Mouse (Mus musculus) forebrain, embryonic 14.5 days (tissue): ENCODE data around the gene Kcna7. TPM values are rescaled to one million over a fixed set of nuclear protein-coding genes. Genes with fewer than 3 reads are reported as not detected.
A peak's percentile ranks its signal among the peaks of the same experiment; 100 is the strongest.

Experiments used
- ATAC-seq: fragments of 200-750 bp; cut with Nextera tagmentation; 2 replicates; pipeline ENCODE4 v1.8.0; 2017; ENCODE audit warnings: mild to moderate bottlenecking, moderate library complexity
- DNase-seq: peaks from one replicate; pipeline ENCODE4 v3.0.0-alpha.2; 2015; ENCODE audit warnings: low spot score
- H3K27ac ChIP-seq: fragments of 300-500 bp; sonication (generic); 2 replicates; pipeline ENCODE4 v1.5.1; 2014; ENCODE audit warnings: low read depth, mild to moderate bottlenecking, control low read depth, low read length, moderate library complexity
- H3K27me3 ChIP-seq: fragments of 300-500 bp; sonication (generic); replicated peaks from 2 replicates; pipeline ENCODE4 v1.6.1; 2014; ENCODE audit warnings: low read length, control low read depth, mixed read lengths; ENCODE audit not compliant: control insufficient read depth, insufficient read depth
- H3K36me3 ChIP-seq: fragments of 300-500 bp; sonication (generic); 2 replicates; pipeline ENCODE4 v1.6.1; 2014; ENCODE audit warnings: low read length, control low read depth; ENCODE audit not compliant: control insufficient read depth, insufficient read depth
- H3K4me1 ChIP-seq: fragments of 300-500 bp; sonication (generic); 2 replicates; pipeline ENCODE4 v1.6.1; 2014; ENCODE audit warnings: antibody characterized with exemption, low read length, control low read depth; ENCODE audit not compliant: control insufficient read depth, insufficient read depth
- H3K4me2 ChIP-seq: fragments of 300-500 bp; sonication (generic); 2 replicates; pipeline ENCODE4 v1.6.1; 2014; ENCODE audit warnings: mild to moderate bottlenecking, control low read depth, low read length
- H3K4me3 ChIP-seq: fragments of 300-500 bp; sonication (generic); 2 replicates; pipeline ENCODE4 v1.5.1; 2014; ENCODE audit warnings: low read depth, low read length, control low read depth
- H3K9ac ChIP-seq: fragments of 300-500 bp; sonication (generic); 2 replicates; pipeline ENCODE4 v1.6.1; 2014; ENCODE audit warnings: mild to moderate bottlenecking, low read length, control low read depth, moderate library complexity
- H3K9me3 ChIP-seq: fragments of 300-500 bp; sonication (generic); replicated peaks from 2 replicates; pipeline ENCODE4 v1.6.1; 2016; ENCODE audit warnings: low read length, control low read depth, mixed read lengths; ENCODE audit not compliant: control insufficient read depth
- WGBS: fragments of 180-500 bp; shearing (Covaris S2); extraction: QIAGEN DNeasy Blood & Tissue Kit; methylation state at CpG from one replicate; pipeline ENCODE4 v1.1.7; 2014; 5-methylcytosine and 5-hydroxymethylcytosine counted together
- polyA plus RNA-seq: library from polyadenylated mRNA; unstranded; fragments of >200 nt; fragmentation: Nextera tagmentation; extraction: Ambion mirVana; gene quantifications from 2 replicates; pipeline ENCODE4 v1.2.1, GENCODE M21; 2014

The Kcna7 gene
- polyA plus RNA-seq, 1 experiment from 2014 or later, result not detected

- peak; percentile 60 for ATAC-seq
- peaks cover 34% of the 10 kb centered on the region for H3K4me1 ChIP-seq
- H3K4me3 ChIP-seq, result peak within 1 kb of the TSS; percentile 83
- peak within 1 kb of the TSS; percentile 89 for H3K4me2 ChIP-seq
- peaks cover 6% of the 10 kb centered on the region; the same call in 1 of the 2 replicates for H3K27me3 ChIP-seq
- WGBS, result 2% methylated on average over 25 of the region's 26 CpGs
- H3K36me3 ChIP-seq, result 0 out of 2 replicates have a peak, but pooled peaks cover 1% of the 10 kb centered on the region
- H3K9me3 ChIP-seq, result no peaks in the 10 kb centered on the region
- peak within 1 kb of the TSS; percentile 83 for H3K9ac ChIP-seq
- DNase-seq, result no peak
- peak within 1 kb of the TSS; percentile 72 for H3K27ac ChIP-seq
Observed at GRCm38 (mm10) chr7:45366652-45367019, 38.8 kb upstream of the Kcna7 start, which contains the start of gene Ppfia3. TSS of gene Ppfia3 (minus strand) at chr7:45367019.

GRCm38 (mm10) chr7:45367020-45367880, 38.2 kb upstream of the Kcna7 start:
- Histone ChIP-seq H3K36me3 (peaks cover 7% of the 10 kb centered on the region), H3K4me1 (peaks cover 28% of the 10 kb centered on the region), H3K27ac (peak overlapping the region; percentile 72), H3K4me2 (peak overlapping the region; percentile 89), H3K9me3 (no peaks in the 10 kb centered on the region), H3K4me3 (peak overlapping the region; percentile 83), H3K27me3 (peaks cover 6% of the 10 kb centered on the region; the same call in 1 of the 2 replicates), H3K9ac (peak overlapping the region; percentile 83)
- DNase-seq (peak; percentile 97), ATAC-seq (peak; percentile 89)
- under 1% methylated on average over 67 of the region's 70 CpGs for WGBS

- WGBS, result 79% methylated on average over 15 of the region's 15 CpGs
- Histone ChIP-seq H3K9me3 (no peaks in the 10 kb centered on the region), H3K4me3 (no peak overlapping the region; the same call in 1 of the 2 replicates), H3K36me3 (peaks cover 16% of the 10 kb centered on the region), H3K4me2 (peak overlapping the region; percentile 89), H3K9ac (peak overlapping the region; percentile 68; the same call in 1 of the 2 replicates), H3K27ac (no peak overlapping the region), H3K4me1 (peaks cover 28% of the 10 kb centered on the region), H3K27me3 (peaks cover 6% of the 10 kb centered on the region; the same call in 1 of the 2 replicates)
- ATAC-seq (no peak), DNase-seq (no peak)
Observed at GRCm38 (mm10) chr7:45368178-45368577, 37.3 kb upstream of the Kcna7 start.

- Histone ChIP-seq H3K4me3 (no peak overlapping the region), H3K4me2 (no peak overlapping the region), H3K27ac (no peak overlapping the region), H3K9me3 (no peaks in the 10 kb centered on the region), H3K36me3 (peaks cover 26% of the 10 kb centered on the region), H3K4me1 (peaks cover 28% of the 10 kb centered on the region), H3K9ac (no peak overlapping the region), H3K27me3 (peaks cover 6% of the 10 kb centered on the region; the same call in 1 of the 2 replicates)
- DNase-seq (no peak), ATAC-seq (no peak)
- 75% methylated on average over 16 of the region's 16 CpGs for whole genome bisulfite sequencing
Observed at GRCm38 (mm10) chr7:45369022-45369745, 36.3 kb upstream of the Kcna7 start.

GRCm38 (mm10) chr7:45369836-45370474, 35.5 kb upstream of the Kcna7 start:
- ATAC-seq (no peak), DNase-seq (no peak)
- Histone ChIP-seq H3K4me3 (peak overlapping the region; percentile 40), H3K27me3 (peaks cover 6% of the 10 kb centered on the region; the same call in 1 of the 2 replicates), H3K4me2 (peak overlapping the region; percentile 92), H3K36me3 (peaks cover 30% of the 10 kb centered on the region), H3K9ac (peak overlapping the region; percentile 60), H3K4me1 (peaks cover 28% of the 10 kb centered on the region), H3K27ac (no peak overlapping the region), H3K9me3 (no peaks in the 10 kb centered on the region)
- 7% methylated on average over 52 of the region's 52 CpGs for WGBS

- ATAC-seq (peak; percentile 46), DNase-seq (peak; percentile 82)
- peak within 1 kb of the TSS; percentile 60 for H3K9ac ChIP-seq
Observed at GRCm38 (mm10) chr7:45370475-45371311, 34.8 kb upstream of the Kcna7 start, which contains the start of gene Lin7b. TSS of gene Lin7b (minus strand) at chr7:45370583.

GRCm38 (mm10) chr7:45372371-45372770, 33.1 kb upstream of the Kcna7 start:
- no peak overlapping the region for H3K4me2 ChIP-seq
- peaks cover 53% of the 10 kb centered on the region for H3K36me3 ChIP-seq
- WGBS, result 91% methylated on average over 5 of the region's 5 CpGs
- DNase-seq (no peak), ATAC-seq (no peak)
- H3K4me3 ChIP-seq, result no peak overlapping the region
- no peaks in the 10 kb centered on the region for H3K9me3 ChIP-seq
- H3K9ac ChIP-seq, result no peak overlapping the region
- peaks cover 6% of the 10 kb centered on the region; the same call in 1 of the 2 replicates for H3K27me3 ChIP-seq
- H3K27ac ChIP-seq, result no peak overlapping the region
- peaks cover 19% of the 10 kb centered on the region for H3K4me1 ChIP-seq

More at GRCm38 (mm10) chr7:45370475-45371311, 34.8 kb upstream of the Kcna7 start, which contains the start of gene Lin7b:
- H3K9me3 ChIP-seq, result no peaks in the 10 kb centered on the region
- WGBS, result 12% methylated on average over 28 of the region's 28 CpGs
- no peak within 1 kb of the TSS for H3K27ac ChIP-seq
- H3K4me1 ChIP-seq, result peaks cover 22% of the 10 kb centered on the region
- H3K27me3 ChIP-seq, result peaks cover 6% of the 10 kb centered on the region; the same call in 1 of the 2 replicates
- peak within 1 kb of the TSS; percentile 40 for H3K4me3 ChIP-seq
- H3K36me3 ChIP-seq, result peaks cover 36% of the 10 kb centered on the region
- H3K4me2 ChIP-seq, result peak within 1 kb of the TSS; percentile 92

- Histone ChIP-seq H3K4me1 (peaks cover 11% of the 10 kb centered on the region), H3K27ac (no peak overlapping the region), H3K9me3 (no peaks in the 10 kb centered on the region), H3K36me3 (peaks cover 75% of the 10 kb centered on the region), H3K27me3 (peaks cover 5% of the 10 kb centered on the region; the same call in 1 of the 2 replicates), H3K9ac (no peak overlapping the region), H3K4me3 (no peak overlapping the region), H3K4me2 (no peak overlapping the region)
- 96% methylated on average over 8 of the region's 8 CpGs for WGBS
- DNase-seq (no peak), ATAC-seq (no peak)
Observed at GRCm38 (mm10) chr7:45374620-45375019, 30.8 kb upstream of the Kcna7 start.
